Mouse (Mus musculus): ENCODE results near the gene Sik1. TPM values are rescaled to one million over a fixed set of nuclear protein-coding genes. Genes with fewer than 3 reads are reported as not detected.
A peak's percentile ranks its signal among the peaks of the same experiment; 100 is the strongest.

The Sik1 gene
- polyA plus RNA-seq, 2 experiments, result 2.6 to 3.0 TPM

DNA sequence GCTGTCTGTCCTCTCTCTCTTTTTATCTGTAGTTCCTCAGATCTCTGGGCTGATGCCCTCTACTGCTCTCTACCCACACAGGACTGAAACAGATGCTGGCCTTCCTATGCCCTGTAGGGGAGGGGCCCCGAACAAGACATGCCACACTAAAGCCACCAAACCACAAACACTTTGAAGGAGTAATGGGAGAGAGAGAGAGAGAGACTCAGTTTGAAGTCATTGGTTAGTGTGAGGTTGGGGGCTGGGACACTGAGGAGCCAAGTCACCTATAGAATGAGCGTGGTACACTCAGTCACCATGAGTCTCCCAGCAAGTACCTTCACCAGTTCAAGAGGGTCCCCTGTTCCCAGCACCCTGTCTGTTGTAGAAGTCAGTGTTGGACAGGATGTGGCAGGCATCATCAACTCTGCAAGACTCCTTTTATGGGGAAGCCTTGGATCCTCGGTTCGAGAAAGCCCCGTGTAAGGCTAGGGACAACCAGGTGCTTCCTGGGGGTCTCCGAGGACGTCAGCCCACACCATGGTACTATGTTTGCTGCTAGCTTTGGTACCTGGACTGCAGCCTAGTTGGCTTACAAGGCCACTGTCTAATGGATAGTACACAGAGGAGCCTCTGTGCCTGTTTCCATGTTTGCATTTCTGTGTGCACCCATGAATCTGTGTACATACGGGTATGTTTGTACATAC lies 17.7 kb upstream of the Sik1 start:
- no peak for DNase-seq (ENCODE audit: low read depth in 3 of 3, low spot score in 3 of 3)
- H3K9me3 ChIP-seq (ENCODE audit: control insufficient read depth, low read length), result no peaks in the 10 kb centered on the region
- H3K4me1 ChIP-seq (replicated peaks; ENCODE audit: control insufficient read depth in 2 of 2, insufficient read depth in 2 of 2, low read length in 1 of 2), result peaks cover 0 to 17% of the 10 kb centered on the region in 2 experiments; a peak in 2 of 4 replicates
- H3K4me3 ChIP-seq (ENCODE audit: insufficient read depth in 1 of 2, low read depth in 2 of 2, low read length in 2 of 2), result no peak overlapping the region
- H3K9ac ChIP-seq (replicated peaks), result no peak overlapping the region
- H3K4me2 ChIP-seq (ENCODE audit: low read depth), result no peak overlapping the region
- 46% methylated on average over 8 of the region's 8 CpGs for WGBS (ENCODE audit: insufficient replicate concordance)
- no peak overlapping the region for H3K27ac ChIP-seq
- TF ChIP-seq EP300 (IDR thresholded peaks at IDR 0.05; ENCODE audit: low read depth), result no peak
- TF ChIP-seq CTCF (IDR thresholded peaks at IDR 0.05; ENCODE audit: low read depth), result no peak
- H3K36me3 ChIP-seq (replicated peaks; ENCODE audit: control insufficient read depth, insufficient read depth, low read depth), result no peaks in the 10 kb centered on the region
- ATAC-seq (ENCODE audit: insufficient read depth), result no peak
- H3K27me3 ChIP-seq (ENCODE audit: control insufficient read depth, insufficient read depth, low read length), result no peaks in the 10 kb centered on the region

DNA sequence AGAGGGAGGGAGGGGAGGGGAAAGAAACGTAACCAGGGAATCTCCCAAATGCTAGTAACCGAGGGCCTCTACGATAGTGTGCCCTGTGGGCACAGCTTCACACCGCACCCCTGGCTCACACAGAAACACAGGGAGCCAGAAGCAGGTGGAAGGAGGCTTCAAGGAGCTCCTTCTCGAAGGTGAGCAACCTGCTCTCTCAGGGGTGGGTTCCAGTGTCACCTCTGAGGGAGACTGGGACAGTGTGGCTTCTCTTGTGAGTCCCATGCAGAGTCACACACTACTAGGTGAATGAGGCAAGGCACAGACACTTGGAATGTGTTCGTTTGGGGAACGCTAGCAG lies 17.2 kb upstream of the Sik1 start:
- Histone ChIP-seq H3K4me3 (ENCODE audit: insufficient read depth in 1 of 2, low read depth in 2 of 2, low read length in 2 of 2) (no peak overlapping the region), H3K9me3 (ENCODE audit: control insufficient read depth, low read length) (no peaks in the 10 kb centered on the region), H3K9ac (replicated peaks) (no peak overlapping the region), H3K27me3 (ENCODE audit: control insufficient read depth, insufficient read depth, low read length) (no peaks in the 10 kb centered on the region), H3K4me2 (ENCODE audit: low read depth) (no peak overlapping the region), H3K27ac (no peak overlapping the region), H3K36me3 (replicated peaks; ENCODE audit: control insufficient read depth, insufficient read depth, low read depth) (no peaks in the 10 kb centered on the region), H3K4me1 (replicated peaks; ENCODE audit: control insufficient read depth in 2 of 2, insufficient read depth in 2 of 2, low read length in 1 of 2) (peaks cover 0 to 17% of the 10 kb centered on the region in 2 experiments; a peak in 2 of 4 replicates)
- WGBS (ENCODE audit: insufficient replicate concordance), result 36% methylated on average over 7 of the region's 7 CpGs
- DNase-seq (ENCODE audit: low read depth in 3 of 3, low spot score in 3 of 3) (no peak), ATAC-seq (ENCODE audit: insufficient read depth) (no peak)
- TF ChIP-seq EP300 (IDR thresholded peaks at IDR 0.05; ENCODE audit: low read depth), result no peak
- no peak for TF ChIP-seq CTCF (IDR thresholded peaks at IDR 0.05; ENCODE audit: low read depth)

- Histone ChIP-seq H3K4me1 (replicated peaks; ENCODE audit: control insufficient read depth in 2 of 2, insufficient read depth in 2 of 2, low read length in 1 of 2) (peaks cover 0 to 17% of the 10 kb centered on the region in 2 experiments; a peak in 2 of 4 replicates), H3K27ac (no peak overlapping the region), H3K4me2 (ENCODE audit: low read depth) (no peak overlapping the region), H3K9ac (replicated peaks) (no peak overlapping the region), H3K36me3 (replicated peaks; ENCODE audit: control insufficient read depth, insufficient read depth, low read depth) (no peaks in the 10 kb centered on the region), H3K9me3 (ENCODE audit: control insufficient read depth, low read length) (no peaks in the 10 kb centered on the region), H3K4me3 (ENCODE audit: insufficient read depth in 1 of 2, low read depth in 2 of 2, low read length in 2 of 2) (no peak overlapping the region), H3K27me3 (ENCODE audit: control insufficient read depth, insufficient read depth, low read length) (no peaks in the 10 kb centered on the region)
- TF ChIP-seq CTCF (IDR thresholded peaks at IDR 0.05; ENCODE audit: low read depth) (no peak), EP300 (IDR thresholded peaks at IDR 0.05; ENCODE audit: low read depth) (no peak)
- no peak for ATAC-seq (ENCODE audit: insufficient read depth)
- WGBS (ENCODE audit: insufficient replicate concordance), result 46% methylated on average over 14 of the region's 14 CpGs
- DNase-seq (ENCODE audit: low read depth in 3 of 3, low spot score in 3 of 3), result no peak
Observed at GRCm38 (mm10) chr17:31871968-31872825, 16.6 kb upstream of the Sik1 start.

GRCm38 (mm10) chr17:31870931-31871421 lies 15.4 kb upstream of the Sik1 start:
- H3K27me3 ChIP-seq (ENCODE audit: control insufficient read depth, insufficient read depth, low read length), result no peaks in the 10 kb centered on the region
- no peak overlapping the region for H3K4me3 ChIP-seq (ENCODE audit: insufficient read depth in 1 of 2, low read depth in 2 of 2, low read length in 2 of 2)
- peaks cover 0 to 17% of the 10 kb centered on the region in 2 experiments; a peak in 2 of 4 replicates for H3K4me1 ChIP-seq (replicated peaks; ENCODE audit: control insufficient read depth in 2 of 2, insufficient read depth in 2 of 2, low read length in 1 of 2)
- no peak overlapping the region for H3K9ac ChIP-seq (replicated peaks)
- WGBS (ENCODE audit: insufficient replicate concordance), result 5% methylated on average over 13 of the region's 13 CpGs
- peak overlapping the region; percentile 20; the same call in 1 of the 2 replicates for H3K4me2 ChIP-seq (ENCODE audit: low read depth)
- TF ChIP-seq EP300 (IDR thresholded peaks at IDR 0.05; ENCODE audit: low read depth) (no peak), CTCF (IDR thresholded peaks at IDR 0.05; ENCODE audit: low read depth) (no peak)
- no peak for DNase-seq (ENCODE audit: low read depth in 3 of 3, low spot score in 3 of 3)
- no peaks in the 10 kb centered on the region for H3K9me3 ChIP-seq (ENCODE audit: control insufficient read depth, low read length)
- no peak overlapping the region for H3K27ac ChIP-seq
- no peaks in the 10 kb centered on the region for H3K36me3 ChIP-seq (replicated peaks; ENCODE audit: control insufficient read depth, insufficient read depth, low read depth)
- peak; percentile 54; the same call in 1 of the 2 replicates for ATAC-seq (ENCODE audit: insufficient read depth)

DNA sequence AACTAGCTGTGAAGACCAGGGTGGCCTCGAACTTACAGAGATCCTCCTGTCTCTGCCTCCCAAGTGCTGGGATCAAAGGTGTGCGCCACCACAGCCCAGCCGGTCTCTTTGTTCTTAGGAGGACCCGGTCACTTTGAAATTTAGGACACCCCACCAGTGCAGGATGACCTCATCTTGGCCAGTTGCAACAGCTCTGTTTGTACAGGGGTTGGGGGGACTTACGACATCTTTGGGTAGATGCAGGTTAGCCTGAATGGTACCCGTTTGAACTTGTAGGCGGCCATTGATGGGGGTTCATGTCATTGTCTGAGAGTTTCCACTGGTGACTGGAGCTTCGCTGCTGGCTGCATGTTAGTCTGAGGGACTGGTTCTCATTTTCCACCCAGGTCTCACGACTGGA lies 14.8 kb upstream of the Sik1 start:
- no peaks in the 10 kb centered on the region for H3K27me3 ChIP-seq (ENCODE audit: control insufficient read depth, insufficient read depth, low read length)
- ATAC-seq (ENCODE audit: insufficient read depth) (peak; percentile 50; the same call in 1 of the 2 replicates), DNase-seq (ENCODE audit: low read depth in 3 of 3, low spot score in 3 of 3) (no peak)
- no peak overlapping the region for H3K9ac ChIP-seq (replicated peaks)
- H3K4me2 ChIP-seq (ENCODE audit: low read depth), result peak overlapping the region; percentile 20; the same call in 1 of the 2 replicates
- H3K4me3 ChIP-seq (ENCODE audit: insufficient read depth in 1 of 2, low read depth in 2 of 2, low read length in 2 of 2), result no peak overlapping the region
- no peaks in the 10 kb centered on the region for H3K36me3 ChIP-seq (replicated peaks; ENCODE audit: control insufficient read depth, insufficient read depth, low read depth)
- H3K27ac ChIP-seq, result no peak overlapping the region
- 53% methylated on average over 9 of the region's 9 CpGs for WGBS (ENCODE audit: insufficient replicate concordance)
- H3K4me1 ChIP-seq (replicated peaks; ENCODE audit: control insufficient read depth in 2 of 2, insufficient read depth in 2 of 2, low read length in 1 of 2), result peaks cover 0 to 17% of the 10 kb centered on the region in 2 experiments; a peak in 2 of 4 replicates
- H3K9me3 ChIP-seq (ENCODE audit: control insufficient read depth, low read length), result no peaks in the 10 kb centered on the region
- TF ChIP-seq CTCF (IDR thresholded peaks at IDR 0.05; ENCODE audit: low read depth) (no peak), EP300 (IDR thresholded peaks at IDR 0.05; ENCODE audit: low read depth) (no peak)

All from liver, embryonic 14.5 days (tissue).